Mouse (Mus musculus) kidney, adult 2 months (tissue): ENCODE data around the gene Morn2.

Source experiments
- CTCF ChIP-seq: fragments of 200-500 bp; conservative IDR thresholded peaks from 2 replicates; pipeline ENCODE4 v1.5.1; 2011; ENCODE audit warnings: low read depth, mild to moderate bottlenecking, control low read depth, low read length, moderate library complexity, mixed read lengths; ENCODE audit not compliant: insufficient read depth, insufficient read length
- POLR2A ChIP-seq: fragments of 200-500 bp; IDR thresholded peaks from one replicate; pipeline ENCODE4 v1.6.1; 2011; ENCODE audit warnings: low read depth, low read length, control low read depth

DNA sequence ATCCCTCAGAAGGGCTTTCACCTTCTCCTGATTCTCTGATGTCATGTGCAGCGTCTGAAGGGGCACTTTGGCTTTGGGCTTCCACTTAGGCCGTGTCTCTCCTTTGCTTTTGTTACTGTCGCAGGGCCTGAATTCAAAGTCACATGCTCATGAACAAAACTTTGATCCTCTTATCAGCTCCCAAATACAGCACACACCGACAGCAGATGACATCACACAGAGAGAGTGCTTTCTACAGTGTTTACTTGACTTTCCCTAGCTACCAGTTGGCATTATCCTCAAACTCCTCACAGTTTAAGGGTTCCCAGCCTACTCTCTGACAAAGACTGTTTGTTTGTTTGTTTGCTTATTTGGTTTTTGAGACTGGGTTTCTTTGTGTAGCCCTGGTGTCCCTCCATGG is 11.7 kb upstream of the Morn2 start:
- TF ChIP-seq CTCF (no peak), POLR2A (no peak)
